Mouse (Mus musculus): ENCODE data around the gene Prrt2.

Gene Prrt2

GRCm38 (mm10) chr7:127020031-127020430 lies 980 bp downstream of the Prrt2 start:
- DNase-seq (ENCODE audit: low spot score in 2 of 2), result no peak

- DNase-seq (ENCODE audit: low spot score in 2 of 2), result no peak
These were observed 1.6 kb downstream of the Prrt2 start for GRCm38 (mm10) chr7:127019306-127019960.

GRCm38 (mm10) chr7:127018416-127019305 lies 2.4 kb downstream of the Prrt2 start:
- DNase-seq (ENCODE audit: low spot score in 2 of 2), result no peak

GRCm38 (mm10) chr7:127017950-127018345 lies 3.1 kb downstream of the Prrt2 start:
- DNase-seq (ENCODE audit: low spot score in 2 of 2), result no peak

- DNase-seq (ENCODE audit: low spot score in 2 of 2), result peak; percentile 95 to 96
These were observed 3.8 kb downstream of the Prrt2 start, which contains the start of gene Pagr1a for GRCm38 (mm10) chr7:127016971-127017949. Gene Pagr1a, minus strand, starts transcription at chr7:127017352.

- no peak for DNase-seq (ENCODE audit: low spot score in 2 of 2)
These were observed 4.5 kb downstream of the Prrt2 start for GRCm38 (mm10) chr7:127016486-127016938.

GRCm38 (mm10) chr7:127016481-127016485 lies 4.7 kb downstream of the Prrt2 start, which contains the start of gene Pagr1b:
Gene Pagr1b, minus strand, starts transcription at chr7:127016484.
- DNase-seq (ENCODE audit: low spot score in 2 of 2), result no peak

GRCm38 (mm10) chr7:127016081-127016480 lies 4.9 kb downstream of the Prrt2 start:
- no peak for DNase-seq (ENCODE audit: low spot score in 2 of 2)

GRCm38 (mm10) chr7:127014993-127015392 lies 6.0 kb downstream of the Prrt2 start:
- DNase-seq (ENCODE audit: low spot score in 2 of 2), result no peak

GRCm38 (mm10) chr7:127014320-127014719 lies 6.7 kb downstream of the Prrt2 start, which contains the start of gene Mvp:
Gene Mvp, minus strand, starts transcription at chr7:127014621.
- no peak for DNase-seq (ENCODE audit: low spot score in 2 of 2)

GRCm38 (mm10) chr7:127013385-127013784 lies 7.6 kb downstream of the Prrt2 start:
- DNase-seq (ENCODE audit: low spot score in 2 of 2), result no peak

- no peak for DNase-seq (ENCODE audit: low spot score in 2 of 2)
These were observed 8.2 kb downstream of the Prrt2 start for GRCm38 (mm10) chr7:127012845-127013244.

- no peak for DNase-seq (ENCODE audit: low spot score in 2 of 2)
These were observed 8.6 kb downstream of the Prrt2 start for GRCm38 (mm10) chr7:127012374-127012773.

- DNase-seq (ENCODE audit: low spot score in 2 of 2), result no peak
These were observed 9.3 kb downstream of the Prrt2 start for GRCm38 (mm10) chr7:127011717-127012116.

- no peak for DNase-seq (ENCODE audit: low spot score in 2 of 2)
These were observed 10.0 kb downstream of the Prrt2 start for GRCm38 (mm10) chr7:127011051-127011450.

- DNase-seq (ENCODE audit: low spot score in 2 of 2), result no peak
These were observed 11.5 kb downstream of the Prrt2 start for GRCm38 (mm10) chr7:127009307-127010085.

- peak in 1 of 2 experiments; percentile 69 for DNase-seq (ENCODE audit: low spot score in 2 of 2)
These were observed 12.6 kb downstream of the Prrt2 start for GRCm38 (mm10) chr7:127008239-127009019.

GRCm38 (mm10) chr7:127007313-127008024 lies 13.5 kb downstream of the Prrt2 start:
- DNase-seq (ENCODE audit: low spot score in 2 of 2), result no peak

- no peak for DNase-seq (ENCODE audit: low spot score in 2 of 2)
These were observed 16.7 kb downstream of the Prrt2 start for GRCm38 (mm10) chr7:127004122-127004875.

Data from frontal cortex, postnatal 25 days (tissue).